Mouse (Mus musculus) adrenal gland, postnatal 4 days (tissue): ENCODE results near the gene Stk39. TPM values are rescaled to one million over a fixed set of nuclear protein-coding genes. Genes with fewer than 3 reads are reported as not detected.

ENCODE experiments used
- DNase-seq, 2 experiments: peaks; one replicate each; pipeline ENCODE4 v3.0.0; 2021 to 2022; ENCODE audit warnings: low spot score in 2 of 2, mixed read lengths in 2 of 2
- total RNA-seq, 2 experiments: library from RNA; stranded (reverse); gene quantifications; 2 replicates each; pipeline ENCODE4 v1.2.3; 2021

Stk39 gene
- total RNA-seq, 2 experiments from 2014 or later, result 94.9 to 96.1 TPM

DNA sequence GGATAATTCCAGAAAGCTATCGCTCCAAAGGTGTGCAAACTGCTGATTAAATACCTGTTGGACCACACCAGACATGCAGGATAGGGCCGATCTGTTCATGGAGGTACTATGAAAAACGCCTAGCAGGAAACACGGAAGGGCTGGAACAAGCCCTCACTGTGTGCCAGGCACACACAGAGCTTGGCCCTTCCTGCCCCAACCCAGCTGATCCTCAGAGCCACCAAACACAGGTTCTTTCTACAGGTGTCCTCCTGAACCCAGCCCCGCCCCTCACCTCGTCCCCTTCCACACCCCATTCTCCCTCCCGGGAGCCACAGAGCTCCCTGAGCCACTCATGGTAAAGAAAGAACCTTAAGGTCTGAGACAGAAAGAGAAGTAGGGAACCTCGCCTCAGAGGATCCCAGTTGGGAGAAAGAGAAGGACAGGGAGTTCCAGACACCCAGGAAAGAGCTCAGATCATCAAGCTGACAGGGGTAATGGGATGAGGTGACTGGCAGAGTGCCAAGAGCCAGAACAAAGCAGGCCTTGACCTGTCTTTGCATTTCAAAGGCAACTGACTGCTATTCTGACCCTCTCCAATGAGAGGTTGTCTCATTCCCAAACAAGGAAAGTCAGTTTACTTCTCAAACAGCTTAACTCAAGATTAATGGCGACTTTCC, 86.3 kb downstream of the Stk39 start:
- DNase-seq, result no peak

DNA sequence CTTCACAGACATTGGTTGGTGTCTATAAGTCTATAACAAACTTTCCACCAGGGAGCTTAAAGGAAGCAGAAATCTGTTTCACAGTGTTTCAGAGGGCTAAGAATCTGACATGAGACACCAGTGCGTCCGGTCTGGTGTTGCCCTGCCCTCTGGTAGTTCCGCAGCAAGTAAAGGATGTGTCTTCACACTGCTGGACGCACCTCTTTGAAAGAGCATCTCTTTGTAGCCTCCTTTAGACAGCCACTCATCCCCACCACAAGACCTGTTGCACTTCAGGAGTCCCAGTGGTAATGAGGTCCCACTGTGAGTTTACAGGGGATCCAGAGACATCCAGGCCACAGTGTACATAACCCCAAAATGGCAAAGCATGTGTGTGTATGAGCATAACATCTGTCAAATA, 88.1 kb downstream of the Stk39 start:
- DNase-seq, result no peak

DNA sequence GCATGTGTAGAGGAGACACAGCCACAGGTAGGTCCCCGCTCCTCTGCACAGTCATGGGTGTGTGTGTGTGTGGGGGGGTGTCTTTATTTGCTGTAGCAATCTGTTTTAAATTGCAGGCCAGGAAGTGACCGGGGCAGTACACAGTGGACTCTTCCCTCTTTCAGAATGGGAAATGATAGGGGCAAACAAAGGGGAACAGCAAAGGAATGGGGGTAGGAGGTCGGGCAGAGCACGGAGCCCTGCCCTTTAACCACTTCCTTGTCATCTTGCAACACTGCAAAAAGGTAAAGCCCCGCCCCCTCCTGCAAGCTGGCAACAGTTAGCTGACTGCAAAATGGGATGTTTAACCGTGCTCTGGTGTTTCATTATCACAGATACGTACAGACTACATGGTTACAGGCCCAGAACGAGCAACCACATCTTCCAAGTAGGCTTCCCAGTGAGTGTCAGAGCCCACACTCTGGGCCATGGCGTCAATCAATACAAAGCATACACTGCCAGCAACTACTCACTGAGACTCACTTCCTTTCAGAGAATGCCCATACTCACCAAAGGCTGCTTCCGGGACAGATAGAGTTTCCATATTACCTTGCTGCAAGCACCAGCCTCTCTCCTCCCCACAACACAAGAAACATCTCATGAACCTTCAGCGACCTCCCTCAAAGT, 89.5 kb downstream of the Stk39 start:
- DNase-seq, result no peak

DNA sequence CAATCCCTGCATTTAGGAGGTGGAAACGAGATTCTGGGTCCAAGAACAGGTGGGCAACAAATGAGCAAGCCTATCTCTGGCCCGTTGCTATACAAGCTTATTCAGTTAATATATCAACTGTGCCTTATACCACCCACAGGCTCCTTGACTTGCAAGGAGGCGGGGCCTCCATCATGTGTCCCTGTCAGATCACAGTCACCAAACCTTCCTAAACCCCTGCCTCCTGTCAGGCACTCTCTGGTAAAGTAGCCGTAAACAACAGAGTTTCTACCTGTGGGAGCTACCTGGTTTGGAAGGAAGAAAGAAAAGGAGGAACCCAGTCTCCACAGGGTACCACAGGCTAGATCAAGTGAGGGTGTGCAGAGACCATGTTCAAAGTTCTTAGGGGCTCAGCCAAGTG, 90.2 kb downstream of the Stk39 start:
- no peak for DNase-seq

DNA sequence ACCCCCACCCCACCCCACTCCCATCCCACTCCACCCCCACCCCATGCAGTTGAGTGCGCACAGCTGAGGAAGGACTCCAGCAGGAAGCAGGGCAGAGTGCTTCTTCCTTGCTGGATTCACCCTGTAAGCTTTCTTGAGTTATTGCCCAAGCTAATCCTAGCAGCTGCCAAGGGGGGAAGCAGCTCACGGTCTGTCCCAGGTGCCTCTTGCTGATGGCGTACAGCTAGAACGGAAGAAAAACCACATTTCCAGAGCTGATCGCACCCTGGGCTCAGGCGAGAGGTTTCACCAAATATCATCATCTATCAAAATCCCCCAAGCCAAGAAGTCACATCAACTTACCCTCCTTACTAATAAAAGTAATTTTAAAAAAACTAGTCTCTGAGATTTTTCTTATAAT, 90.9 kb downstream of the Stk39 start:
- DNase-seq, result no peak

DNA sequence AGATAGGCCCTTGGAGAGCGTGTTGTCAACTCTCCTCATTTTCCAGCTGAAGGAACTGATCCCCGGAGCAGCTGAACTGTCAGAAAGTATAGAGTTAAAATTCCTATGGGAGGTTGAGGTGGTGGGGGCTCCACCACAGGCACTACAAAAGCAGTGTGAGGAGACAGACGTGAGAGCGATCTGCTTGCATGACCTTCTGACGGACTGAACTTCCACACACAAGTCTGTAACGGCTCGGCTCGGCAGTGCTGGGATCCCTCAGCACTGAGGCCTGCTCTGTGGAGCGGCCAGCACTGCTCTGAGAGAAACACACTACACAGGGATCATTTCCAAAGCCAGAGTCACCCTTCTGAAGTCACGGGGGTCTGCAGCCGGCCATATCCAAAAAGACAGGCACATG, 92.4 kb downstream of the Stk39 start:
- no peak for DNase-seq

DNA sequence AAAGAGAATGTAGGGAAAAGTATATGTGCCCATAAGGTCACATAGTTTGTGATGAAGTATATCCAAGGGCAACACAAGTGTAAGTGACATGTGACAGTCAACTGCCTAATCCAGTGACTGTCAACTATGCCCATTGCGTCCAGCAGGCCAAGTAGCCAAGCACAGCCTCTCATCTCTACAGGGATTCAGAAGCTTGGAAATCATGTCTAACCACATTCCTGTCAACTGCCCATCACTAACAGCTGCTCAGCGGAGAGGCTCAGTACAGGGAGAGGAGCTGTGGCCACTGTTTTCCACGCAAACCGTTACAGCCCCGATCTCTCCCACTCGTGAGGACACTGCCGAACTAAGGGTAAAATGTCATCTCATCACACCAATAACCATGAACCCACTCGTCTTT, 93.7 kb downstream of the Stk39 start:
- no peak for DNase-seq

DNA sequence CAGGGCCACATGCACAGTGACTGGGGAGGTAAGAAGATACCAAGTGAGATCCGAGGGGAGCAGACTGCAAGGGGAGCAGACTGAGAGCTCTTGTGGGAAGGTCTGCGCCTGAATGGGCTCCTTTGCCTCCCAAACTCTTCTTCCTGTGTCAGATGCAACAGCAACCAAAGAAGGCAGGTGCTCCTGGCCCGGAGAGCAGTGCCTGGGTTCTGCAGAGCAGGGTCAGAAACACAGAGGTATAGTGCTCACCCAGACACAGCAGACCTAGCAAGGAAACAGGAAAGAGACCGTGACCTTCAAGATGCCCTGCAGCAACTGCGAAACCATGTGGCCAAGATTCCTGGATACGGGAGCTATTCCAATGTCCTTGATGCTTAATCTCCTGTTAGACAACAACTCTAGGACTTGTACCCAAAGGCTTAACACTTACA, 94.8 kb downstream of the Stk39 start:
- no peak for DNase-seq

DNA sequence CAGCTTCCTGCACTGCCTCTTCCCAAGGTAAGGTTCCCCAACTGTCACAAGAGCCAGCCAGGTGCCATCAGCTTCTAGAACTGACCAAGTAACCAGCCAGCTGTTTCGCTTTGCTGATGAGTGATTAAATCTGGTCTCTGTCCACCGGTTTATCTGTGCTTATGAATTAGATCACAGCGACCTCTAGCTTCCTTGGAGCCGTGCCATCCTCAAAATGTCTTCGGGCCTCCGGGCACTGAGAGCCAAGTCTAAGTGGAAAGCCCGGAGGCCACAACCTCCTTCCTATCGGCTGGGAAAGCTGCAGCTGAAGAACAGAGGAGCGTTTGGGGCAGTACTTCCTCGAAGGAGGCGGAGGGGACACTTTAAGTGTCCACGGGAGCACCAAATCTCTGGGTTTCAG, 95.4 kb downstream of the Stk39 start:
- DNase-seq, result peak; percentile 37 to 55

DNA sequence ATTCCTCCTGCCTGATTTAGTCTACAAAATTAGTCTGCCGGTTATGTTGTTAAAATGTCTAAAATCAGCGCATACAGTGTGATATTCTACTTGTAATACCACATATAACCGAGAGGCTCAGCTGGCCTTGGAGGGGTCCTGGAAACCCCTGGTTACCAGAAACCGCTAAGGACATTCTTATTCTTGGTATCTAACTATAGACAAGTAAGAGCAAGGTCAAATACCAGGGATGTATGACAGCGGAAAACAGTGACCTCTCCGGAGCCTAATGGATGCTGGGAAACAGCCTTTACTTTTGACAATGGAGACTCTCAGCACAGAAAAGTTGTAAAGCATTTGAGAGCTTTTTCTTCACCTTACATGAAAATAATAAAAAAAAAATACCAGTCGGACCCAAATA, 97.9 kb downstream of the Stk39 start:
- no peak for DNase-seq

DNA sequence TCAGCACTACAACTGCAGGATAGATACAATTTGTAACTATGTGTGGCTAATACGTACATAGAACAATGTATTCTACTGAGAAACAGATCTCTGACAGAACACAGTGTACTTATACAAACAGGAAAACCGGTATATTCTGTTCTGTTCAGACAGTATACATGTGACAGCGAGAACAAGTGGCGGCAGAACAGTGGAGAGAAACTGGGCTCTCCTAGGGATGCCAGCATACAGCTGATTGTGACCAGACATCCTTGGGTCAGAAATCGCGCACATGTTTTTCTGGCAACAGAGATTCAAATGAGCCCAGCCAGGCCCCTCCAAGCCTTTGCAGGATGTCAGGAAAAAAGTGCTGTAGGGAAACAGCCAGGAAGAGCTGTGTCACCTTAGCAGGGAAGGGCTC, 100.2 kb downstream of the Stk39 start:
- no peak for DNase-seq

DNA sequence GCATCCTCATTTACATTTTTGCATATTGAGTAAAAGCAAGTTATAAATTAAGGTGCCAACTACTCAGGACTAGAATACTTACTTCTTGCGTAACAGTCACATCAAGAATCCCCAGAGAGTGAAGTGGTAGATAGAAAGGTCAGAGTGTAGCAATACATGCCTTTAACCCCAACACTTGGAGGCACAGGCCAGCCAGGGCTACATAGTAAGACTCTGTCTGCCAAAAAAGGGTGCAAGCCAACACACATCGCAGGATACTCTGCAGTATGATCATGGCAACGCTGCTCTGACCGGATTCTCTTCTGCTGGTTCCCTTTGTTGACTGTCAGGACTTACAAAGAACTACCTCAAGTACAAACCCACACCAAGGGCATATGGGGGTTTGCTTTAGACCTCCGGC, 101.7 kb downstream of the Stk39 start:
- no peak for DNase-seq

DNA sequence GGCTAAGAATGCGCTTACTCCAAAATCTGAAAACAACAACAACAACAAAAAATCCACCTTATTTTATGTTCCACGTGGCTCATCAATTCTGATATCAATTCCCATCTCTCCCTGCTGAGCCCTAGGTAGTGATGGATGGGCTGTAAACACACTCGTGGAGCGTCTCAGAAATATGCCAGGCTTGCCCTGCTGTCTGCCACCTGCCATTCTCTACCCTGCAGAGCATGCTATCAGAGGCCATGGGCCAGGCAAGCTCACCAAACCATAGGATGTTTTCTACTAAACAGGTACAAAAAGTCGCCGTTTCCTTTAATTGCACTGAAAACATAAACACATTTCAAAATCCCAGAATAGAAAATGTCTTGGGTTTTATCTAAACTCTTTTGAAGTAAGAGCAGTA, 103.0 kb downstream of the Stk39 start:
- no peak for DNase-seq

DNA sequence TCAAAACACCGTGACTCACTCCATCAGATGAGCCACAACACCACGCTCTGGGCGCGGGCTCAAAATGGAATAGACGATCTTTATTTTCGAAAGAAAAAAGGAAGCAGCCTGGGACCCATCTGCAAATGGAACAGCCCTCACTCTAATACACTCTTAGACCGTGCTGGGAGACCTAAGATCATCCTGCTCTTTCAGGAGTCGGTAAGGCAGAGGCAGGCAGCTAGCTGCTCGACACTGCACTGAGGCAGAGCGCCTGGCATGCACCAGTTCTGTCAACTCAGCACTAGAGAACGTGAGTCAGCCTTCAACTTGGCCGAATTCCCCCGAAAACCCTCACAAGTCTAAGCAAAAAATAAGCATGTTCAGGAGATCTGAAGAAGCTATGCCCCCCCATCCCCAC, 104.1 kb downstream of the Stk39 start:
- DNase-seq, result no peak

DNA sequence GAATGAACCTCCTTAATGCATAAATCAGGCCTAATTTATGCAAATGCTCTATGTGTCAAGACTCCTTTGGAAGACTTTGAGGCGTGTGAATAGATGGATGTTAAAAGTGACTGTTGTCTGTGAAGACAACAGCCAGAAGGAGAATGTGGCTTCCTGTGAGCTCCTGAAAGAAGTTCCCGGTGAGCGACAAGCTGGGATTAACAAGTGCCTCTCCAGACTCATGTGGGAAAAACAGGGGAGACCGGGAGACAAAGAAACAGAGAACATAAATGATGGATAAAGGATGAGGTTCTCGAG, 105.2 kb downstream of the Stk39 start:
- no peak for DNase-seq

DNA sequence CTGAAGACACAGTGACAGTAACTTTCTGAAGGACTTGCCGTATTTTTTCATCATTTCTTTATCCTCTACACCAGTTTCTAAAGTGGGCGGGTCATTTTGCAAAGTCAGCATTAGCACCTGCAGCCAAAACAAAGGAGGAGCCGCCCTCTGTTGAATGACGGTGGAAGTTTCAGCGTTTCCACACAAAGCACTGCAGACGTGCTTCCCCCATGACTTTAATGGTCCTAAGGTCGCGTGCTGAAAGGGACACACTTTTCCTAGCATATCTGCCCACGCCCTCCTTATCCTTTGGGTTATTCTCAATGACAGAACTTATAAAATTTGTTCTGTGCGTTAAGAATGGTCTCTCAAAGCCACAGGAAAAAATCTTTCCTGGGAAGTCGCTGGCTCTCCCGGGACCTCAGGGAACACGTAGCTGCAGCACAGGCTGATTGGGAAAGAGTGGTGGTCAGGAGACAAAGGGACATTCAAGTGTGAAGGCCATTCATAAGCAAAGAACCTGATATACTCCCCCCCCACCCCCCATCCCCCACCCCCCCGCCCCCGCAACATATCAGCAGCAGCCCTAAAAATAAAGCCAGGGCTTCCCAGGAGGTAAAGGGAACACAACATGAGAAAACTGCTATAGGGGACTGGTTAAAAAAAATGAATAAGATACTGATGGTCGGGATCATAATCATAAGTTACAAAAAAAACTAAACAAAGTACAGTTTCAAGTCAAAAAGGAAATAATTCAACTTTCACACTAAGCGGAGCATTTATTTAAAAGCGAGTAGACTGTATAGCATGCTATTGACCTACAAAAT, 105.8 kb downstream of the Stk39 start:
- DNase-seq, result no peak

DNA sequence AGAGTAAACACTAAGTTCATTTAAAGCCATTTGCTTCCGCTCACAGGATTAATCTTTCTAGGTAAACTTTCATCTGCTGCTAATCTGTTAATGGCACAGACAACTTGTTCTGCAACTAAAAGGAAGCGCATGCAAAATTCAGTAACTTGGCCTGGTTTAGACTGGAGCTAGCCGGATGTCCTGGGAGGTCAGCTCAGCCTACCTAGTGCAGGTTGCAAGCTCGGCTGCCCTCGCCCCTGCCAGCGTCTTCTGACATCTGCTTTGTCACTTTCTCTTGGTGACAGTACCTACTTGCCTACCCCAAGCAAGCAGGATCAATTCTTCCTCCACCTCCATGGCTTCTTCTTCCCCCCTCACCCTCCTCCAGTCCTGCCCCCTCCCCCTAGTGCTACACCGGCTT, 106.6 kb downstream of the Stk39 start:
- no peak for DNase-seq

DNA sequence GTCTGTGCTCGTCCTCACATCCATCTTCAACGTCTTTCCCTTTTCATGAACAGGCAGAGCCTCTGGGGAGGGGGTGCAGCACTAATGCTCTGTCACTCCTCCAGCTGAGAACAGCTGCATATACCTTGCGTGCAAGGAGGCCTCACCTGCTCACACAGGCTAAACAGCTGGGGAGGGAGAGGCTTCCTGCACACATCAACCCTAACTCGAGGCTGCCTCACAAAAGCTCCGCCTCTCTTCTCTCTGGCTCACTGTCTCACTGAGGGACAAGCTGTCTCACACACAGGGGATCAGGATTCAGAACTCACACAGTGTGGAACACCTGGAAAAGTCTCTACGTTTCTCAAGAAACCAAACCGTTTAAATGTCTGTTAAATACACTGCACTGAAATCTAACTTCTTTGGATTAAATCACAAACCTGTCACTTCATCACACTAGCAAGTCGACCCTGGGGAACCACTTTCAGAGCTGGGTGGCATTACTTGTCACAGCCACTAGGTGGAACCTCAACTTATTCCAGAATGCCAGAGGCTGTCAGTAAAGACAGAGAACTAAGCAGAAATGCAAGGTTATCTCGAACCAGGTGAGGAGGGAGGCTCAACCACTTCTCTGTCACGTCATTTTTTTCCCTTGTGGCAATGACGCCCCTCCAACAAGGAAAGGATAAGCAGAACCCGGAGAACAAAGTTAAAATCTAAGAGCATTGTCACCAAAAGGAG, 107.7 kb downstream of the Stk39 start:
- no peak for DNase-seq

DNA sequence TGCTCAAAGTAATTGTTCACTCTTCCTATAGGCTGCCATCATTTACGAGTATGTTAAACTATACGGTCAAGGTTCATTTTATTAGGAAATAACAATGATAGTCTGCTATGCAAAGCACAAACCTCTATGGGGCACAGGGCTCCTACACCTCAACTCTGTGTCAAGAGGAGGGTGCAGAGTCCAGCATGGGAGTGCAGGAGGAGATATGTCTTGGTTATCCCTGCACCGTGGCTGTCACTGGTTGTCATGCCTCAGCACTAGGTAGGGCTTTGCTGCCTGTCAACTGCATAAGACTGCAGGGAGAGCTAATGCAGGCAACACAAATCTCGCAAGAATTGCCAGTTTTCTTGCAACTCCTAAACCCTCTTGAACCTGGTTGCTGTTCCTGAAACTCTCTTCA, 108.9 kb downstream of the Stk39 start:
- no peak for DNase-seq

DNA sequence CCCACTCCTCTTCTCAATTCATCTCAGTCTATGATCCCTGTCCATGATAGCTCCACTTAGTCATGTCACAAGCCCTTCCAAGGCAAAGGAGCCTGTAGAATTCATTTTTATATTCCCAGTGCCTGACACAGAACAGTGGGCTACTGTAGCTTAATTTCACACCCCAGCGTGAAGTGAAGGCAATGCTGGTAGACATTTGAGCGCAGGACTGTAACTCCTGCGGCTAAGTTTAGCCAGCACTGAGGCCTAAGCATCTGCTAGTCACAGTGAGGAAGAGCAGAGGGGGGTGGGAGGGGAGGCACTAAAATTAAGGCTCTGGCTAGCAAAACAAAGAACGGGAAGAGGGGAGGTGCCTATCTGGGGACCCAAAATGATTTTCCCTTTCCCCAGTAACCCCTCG, 110.4 kb downstream of the Stk39 start:
- DNase-seq, result no peak

DNA sequence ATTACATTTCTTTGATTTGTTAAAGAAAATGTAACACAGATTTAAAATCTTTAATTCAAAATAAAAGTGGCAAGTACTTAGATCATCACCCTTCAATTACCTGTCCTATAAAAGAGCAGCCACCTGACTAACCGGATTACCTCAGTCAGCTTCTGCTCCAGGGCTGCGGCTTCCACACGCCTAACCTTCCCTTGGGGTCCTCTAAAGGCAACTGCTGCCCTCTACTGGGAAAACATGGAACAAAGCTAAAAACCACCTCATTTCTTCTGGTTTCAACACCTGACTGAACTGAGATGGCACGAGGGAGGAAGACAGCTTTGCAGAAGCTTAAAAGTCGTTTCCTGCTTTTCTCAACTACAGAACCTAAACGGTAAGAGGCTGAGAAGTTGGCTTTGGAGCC, 121.4 kb downstream of the Stk39 start:
- DNase-seq, result no peak
